Mouse (Mus musculus) testis, adult 2 months (tissue): ENCODE measurements around the gene Rab40c.

Experiments
- CTCF ChIP-seq: fragments of 200-500 bp; IDR thresholded peaks from 2 replicates; pipeline ENCODE4 v1.5.1; 2012; ENCODE audit warnings: low read depth, mild to moderate bottlenecking, inconsistent platforms, low read length, moderate library complexity; ENCODE audit not compliant: control insufficient read depth, insufficient read depth, insufficient replicate concordance
- POLR2A ChIP-seq: fragments of 200-500 bp; IDR thresholded peaks from 2 replicates; pipeline ENCODE4 v1.6.1; 2012; ENCODE audit warnings: low read depth, mild to moderate bottlenecking, inconsistent platforms, low read length, moderate library complexity; ENCODE audit not compliant: control insufficient read depth

- TF ChIP-seq CTCF, result no peak
- peak; percentile 87 for TF ChIP-seq POLR2A
Measured at GRCm38 (mm10) chr17:25832436-25833290, 86.9 kb downstream of the Rab40c start.
